Comparison of ENCODE assay signal across 8 mouse cellular contexts in the genomic region with DNA sequence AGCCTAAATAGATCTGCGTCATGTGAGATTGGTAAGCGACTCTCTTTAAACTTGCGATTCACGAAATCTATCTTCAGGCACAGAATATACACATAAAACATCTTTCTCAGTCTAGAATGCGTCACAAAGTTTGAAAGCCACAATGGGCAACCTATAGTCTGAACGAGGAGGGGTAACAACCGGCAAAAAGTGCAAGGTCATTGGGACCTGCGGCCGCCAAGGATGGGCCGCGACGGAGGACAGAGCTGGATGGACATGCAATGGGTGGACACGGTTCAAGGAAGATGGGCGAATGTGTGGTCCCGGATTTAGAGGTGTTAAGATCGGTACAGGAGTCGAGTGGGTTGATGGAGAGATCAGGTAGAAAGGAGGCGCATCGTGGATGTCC. TPM values are rescaled to one million over a fixed set of nuclear protein-coding genes. Genes with fewer than 3 reads are reported as not detected.
DNase-seq lines count a peak whose midpoint lies in the region; ATAC-seq and TF ChIP-seq lines count a peak whose summit lies in the region.

No protein-coding gene starts in this region.

- 1% methylated on average over 19 of the region's 19 CpGs for WGBS in heart, adult 2 months
- WGBS in embryonic facial prominence, embryonic 10.5 days = 2% methylated on average over 19 of the region's 19 CpGs
- WGBS in intestine, postnatal 0 days = under 1% methylated on average over 19 of the region's 19 CpGs
- WGBS in midbrain, embryonic 14.5 days = 1% methylated on average over 19 of the region's 19 CpGs

- intact Hi-C loops in heart, adult 2 months (cut with DNase I) = loop anchor here (2.0 to 5.0 kb wide), 4 partner anchors 22 to 191 kb away; a partner anchor contains a TSS
- intact Hi-C loops in heart, postnatal 14 days (cut with DNase I) = loop anchor here (2.0 to 5.0 kb wide), 3 partner anchors 20 to 71 kb away; a partner anchor contains a TSS

- no peaks in the 10 kb centered on the region for H3K79me2 ChIP-seq in heart, adult 2 months (replicated peaks; ENCODE audit: control insufficient read depth, insufficient read depth, low read length)
- H3K79me2 ChIP-seq in C2C12 (ENCODE audit: control insufficient read depth, insufficient read depth) = peaks cover 18% of the 10 kb centered on the region

- no peaks in the 10 kb centered on the region for H3K9me3 ChIP-seq in embryonic facial prominence, embryonic 10.5 days
- no peaks in the 10 kb centered on the region for H3K9me3 ChIP-seq in intestine, postnatal 0 days (ENCODE audit: control insufficient read depth)
- no peaks in the 10 kb centered on the region for H3K9me3 ChIP-seq in midbrain, embryonic 14.5 days (ENCODE audit: control insufficient read depth, low read length)

- H3K4me3 ChIP-seq in heart, adult 2 months = peak overlapping the region; percentile 86
- H3K4me3 ChIP-seq in C2C12 (ENCODE audit: insufficient read depth, poor library complexity, severe bottlenecking) = peak overlapping the region; percentile 52
- peak overlapping the region; percentile 90 for H3K4me3 ChIP-seq in embryonic facial prominence, embryonic 10.5 days
- peak overlapping the region; percentile 91 for H3K4me3 ChIP-seq in intestine, postnatal 0 days (ENCODE audit: low read depth, low read length)
- peak overlapping the region; percentile 86 for H3K4me3 ChIP-seq in midbrain, embryonic 14.5 days (replicated peaks; ENCODE audit: low read depth, low read length)

- peak overlapping the region; percentile 95 for H3K9ac ChIP-seq in heart, adult 2 months (ENCODE audit: low read depth, low read length)
- H3K9ac ChIP-seq in intestine, postnatal 0 days (ENCODE audit: low read depth, low read length) = peak overlapping the region; percentile 80
- H3K9ac ChIP-seq in midbrain, embryonic 14.5 days (replicated peaks; ENCODE audit: low read length) = peak overlapping the region; percentile 98

- peak overlapping the region; percentile 90 for H3K4me2 ChIP-seq in intestine, postnatal 0 days (replicated peaks; ENCODE audit: low read depth)
- peak overlapping the region; percentile 65 for H3K4me2 ChIP-seq in midbrain, embryonic 14.5 days (ENCODE audit: low read length)

- H3K27ac ChIP-seq in heart, adult 2 months = peak overlapping the region; percentile 98
- H3K27ac ChIP-seq in embryonic facial prominence, embryonic 10.5 days (replicated peaks) = peak overlapping the region; percentile 98
- H3K27ac ChIP-seq in intestine, postnatal 0 days (ENCODE audit: low read depth, low read length) = peak overlapping the region; percentile 68; the same call in 1 of the 2 replicates
- H3K27ac ChIP-seq in midbrain, embryonic 14.5 days (replicated peaks; ENCODE audit: low read depth, low read length) = peak overlapping the region; percentile 92

- no peak for TF ChIP-seq POLR2A in heart, adult 2 months (IDR thresholded peaks at IDR 0.05; ENCODE audit: insufficient read depth, low read depth, low read length)

- peaks cover 7% of the 10 kb centered on the region for H3K79me3 ChIP-seq in C2C12 (ENCODE audit: low read depth)

- H3K27me3 ChIP-seq in heart, adult 2 months (ENCODE audit: control insufficient read depth, insufficient read depth, low read length) = no peaks in the 10 kb centered on the region
- H3K27me3 ChIP-seq in C2C12 (ENCODE audit: control insufficient read depth, insufficient read depth, insufficient read length) = no peaks in the 10 kb centered on the region
- H3K27me3 ChIP-seq in embryonic facial prominence, embryonic 10.5 days (replicated peaks; ENCODE audit: low read depth, poor library complexity, severe bottlenecking) = no peaks in the 10 kb centered on the region
- no peaks in the 10 kb centered on the region for H3K27me3 ChIP-seq in intestine, postnatal 0 days (replicated peaks; ENCODE audit: control insufficient read depth, insufficient read depth, low read length)
- no peaks in the 10 kb centered on the region for H3K27me3 ChIP-seq in midbrain, embryonic 14.5 days (ENCODE audit: control insufficient read depth, insufficient read depth, low read length)

- no peak for TF ChIP-seq EP300 in heart, adult 2 months (IDR thresholded peaks at IDR 0.05; ENCODE audit: insufficient read depth, low read depth, low read length)

- H3ac ChIP-seq in C2C12 (ENCODE audit: control insufficient read depth, insufficient read length, low read depth) = peak overlapping the region; percentile 86

- DNase-seq in heart, adult 2 months = no peak
- no peak for DNase-seq in heart, postnatal 14 days
- no peak for DNase-seq in embryonic facial prominence, embryonic 10.5 days (ENCODE audit: low spot score)
- no peak for DNase-seq in midbrain, embryonic 14.5 days
- DNase-seq in ovary, adult 18-20 months (ENCODE audit: low spot score) = no peak
- DNase-seq in retina, postnatal 1 day = no peak

- TF ChIP-seq CTCF in heart, adult 2 months (IDR thresholded peaks at IDR 0.05) = no peak
- TF ChIP-seq CTCF in C2C12 (IDR thresholded peaks at IDR 0.05; ENCODE audit: control insufficient read depth, insufficient read depth, insufficient read length) = no peak
- no peak for TF ChIP-seq CTCF in intestine, postnatal 0 days (IDR thresholded peaks at IDR 0.05; ENCODE audit: low read depth)

- H3K4me1 ChIP-seq in heart, adult 2 months (ENCODE audit: control insufficient read depth, insufficient read depth, low read length) = peaks cover 1% of the 10 kb centered on the region; the same call in 1 of the 2 replicates
- peaks cover 24% of the 10 kb centered on the region for H3K4me1 ChIP-seq in embryonic facial prominence, embryonic 10.5 days
- H3K4me1 ChIP-seq in intestine, postnatal 0 days (replicated peaks; ENCODE audit: control insufficient read depth, insufficient read depth, low read length) = no peaks in the 10 kb centered on the region
- peaks cover 20% of the 10 kb centered on the region for H3K4me1 ChIP-seq in midbrain, embryonic 14.5 days (ENCODE audit: control insufficient read depth, insufficient read depth, low read length)

- no peaks in the 10 kb centered on the region for H3K36me3 ChIP-seq in heart, adult 2 months (ENCODE audit: control insufficient read depth, insufficient read depth, low read length)
- H3K36me3 ChIP-seq in C2C12 (ENCODE audit: control insufficient read depth, insufficient read depth) = no peaks in the 10 kb centered on the region
- H3K36me3 ChIP-seq in embryonic facial prominence, embryonic 10.5 days (replicated peaks) = peaks cover 38% of the 10 kb centered on the region
- H3K36me3 ChIP-seq in intestine, postnatal 0 days (ENCODE audit: control insufficient read depth, insufficient read depth) = no peaks in the 10 kb centered on the region
- peaks cover 14% of the 10 kb centered on the region; the same call in 1 of the 2 replicates for H3K36me3 ChIP-seq in midbrain, embryonic 14.5 days (ENCODE audit: control insufficient read depth, insufficient read depth, low read length)

- no peak for ATAC-seq in intestine, postnatal 0 days
- no peak; the same call in 1 of the 2 replicates for ATAC-seq in midbrain, embryonic 14.5 days (ENCODE audit: low FRiP score, low TSS enrichment)

TF ChIP-seq in C2C12, 6 proteins besides CTCF, POLR2A, EP300 and RAD21 (continues in another document):
- TF ChIP-seq MYOD1 (IDR thresholded peaks at IDR 0.05; ENCODE audit: control insufficient read depth, insufficient read length, low read depth) = no peak
- TF ChIP-seq MYOG (IDR thresholded peaks at IDR 0.05; ENCODE audit: control insufficient read depth, extremely low read depth, insufficient read length) = no peak
- TF ChIP-seq CEBPB (IDR thresholded peaks at IDR 0.05; ENCODE audit: low read depth) = no peak

RNA-seq across cellular contexts. Expression of a gene that starts 0.5 kb away (rescaled TPM):
- 10 to 100 TPM; 39.4 to 40.1 TPM for total RNA-seq in heart, adult 2 months (2021)
- 25.9 and 33.4 TPM in 2 replicates for polyA plus RNA-seq in heart, adult 2 months (2012; rRNA removed)
- 10 to 100 TPM; 30.2 to 30.8 TPM for total RNA-seq in heart, postnatal 14 days (2021)
- polyA plus RNA-seq in C2C12 (2012; fragmentation: generic; extraction: Trizol) = 92.5 TPM
- 168 and 178 TPM in 2 replicates for polyA plus RNA-seq in embryonic facial prominence, embryonic 10.5 days (2016; fragmentation: Nextera tagmentation; extraction: Ambion mirVana)
- polyA plus RNA-seq in intestine, postnatal 0 days (2015; fragmentation: Nextera tagmentation; extraction: Ambion mirVana) = 36.8 and 39.0 TPM in 2 replicates
- 210 and 220 TPM in 2 replicates for polyA plus RNA-seq in midbrain, embryonic 14.5 days (2014; fragmentation: Nextera tagmentation; extraction: Ambion mirVana)

RNA-seq across cellular contexts. Expression of a gene that starts 15.0 kb away (rescaled TPM):
- under 1 TPM; 0.27 to 0.50 TPM for total RNA-seq in heart, adult 2 months (2021)
- 1.3 and 1.5 TPM in 2 replicates for polyA plus RNA-seq in heart, adult 2 months (2012; rRNA removed)
- total RNA-seq in heart, postnatal 14 days (2021) = 1 to 10 TPM; 1.6 TPM
- 0.27 TPM for polyA plus RNA-seq in C2C12 (2012; fragmentation: generic; extraction: Trizol)
- 35.4 and 41.3 TPM in 2 replicates for polyA plus RNA-seq in embryonic facial prominence, embryonic 10.5 days (2016; fragmentation: Nextera tagmentation; extraction: Ambion mirVana)
- 17.6 and 19.1 TPM in 2 replicates for polyA plus RNA-seq in intestine, postnatal 0 days (2015; fragmentation: Nextera tagmentation; extraction: Ambion mirVana)
- 70.7 and 95.4 TPM in 2 replicates for polyA plus RNA-seq in midbrain, embryonic 14.5 days (2014; fragmentation: Nextera tagmentation; extraction: Ambion mirVana)

RNA-seq across cellular contexts. Expression of a gene that starts 19.4 kb away (rescaled TPM):
- total RNA-seq in heart, adult 2 months (2021) = 100 to 1,000 TPM; 157 to 161 TPM
- polyA plus RNA-seq in heart, adult 2 months (2012; rRNA removed) = 318 and 320 TPM in 2 replicates
- total RNA-seq in heart, postnatal 14 days (2021) = 100 to 1,000 TPM; 192 to 227 TPM
- 63.8 TPM for polyA plus RNA-seq in C2C12 (2012; fragmentation: generic; extraction: Trizol)
- 511 and 516 TPM in 2 replicates for polyA plus RNA-seq in embryonic facial prominence, embryonic 10.5 days (2016; fragmentation: Nextera tagmentation; extraction: Ambion mirVana)
- 185 and 230 TPM in 2 replicates for polyA plus RNA-seq in intestine, postnatal 0 days (2015; fragmentation: Nextera tagmentation; extraction: Ambion mirVana)
- polyA plus RNA-seq in midbrain, embryonic 14.5 days (2014; fragmentation: Nextera tagmentation; extraction: Ambion mirVana) = 498 and 502 TPM in 2 replicates

RNA-seq across cellular contexts. Expression of a gene that starts 25.3 kb away (rescaled TPM):
- not detected for total RNA-seq in heart, adult 2 months (2021)
- polyA plus RNA-seq in heart, adult 2 months (2012; rRNA removed) = 0.06 and 0.27 TPM in 2 replicates
- total RNA-seq in heart, postnatal 14 days (2021) = not detected
- polyA plus RNA-seq in C2C12 (2012; fragmentation: generic; extraction: Trizol) = 0.05 TPM
- polyA plus RNA-seq in embryonic facial prominence, embryonic 10.5 days (2016; fragmentation: Nextera tagmentation; extraction: Ambion mirVana) = 8.3 and 9.6 TPM in 2 replicates
- 2.7 and 2.8 TPM in 2 replicates for polyA plus RNA-seq in intestine, postnatal 0 days (2015; fragmentation: Nextera tagmentation; extraction: Ambion mirVana)
- polyA plus RNA-seq in midbrain, embryonic 14.5 days (2014; fragmentation: Nextera tagmentation; extraction: Ambion mirVana) = 0.71 and 0.80 TPM in 2 replicates

RNA-seq across cellular contexts. Expression of a gene that starts 30.2 kb away (rescaled TPM):
- 10 to 100 TPM; 25.5 to 27.2 TPM for total RNA-seq in heart, adult 2 months (2021)
- polyA plus RNA-seq in heart, adult 2 months (2012; rRNA removed) = 30.7 and 33.2 TPM in 2 replicates
- total RNA-seq in heart, postnatal 14 days (2021) = 10 to 100 TPM; 21.8 to 23.4 TPM
- polyA plus RNA-seq in C2C12 (2012; fragmentation: generic; extraction: Trizol) = 12.5 TPM
- polyA plus RNA-seq in embryonic facial prominence, embryonic 10.5 days (2016; fragmentation: Nextera tagmentation; extraction: Ambion mirVana) = 12.6 and 14.1 TPM in 2 replicates
- polyA plus RNA-seq in intestine, postnatal 0 days (2015; fragmentation: Nextera tagmentation; extraction: Ambion mirVana) = 15.0 and 15.9 TPM in 2 replicates
- polyA plus RNA-seq in midbrain, embryonic 14.5 days (2014; fragmentation: Nextera tagmentation; extraction: Ambion mirVana) = 56.6 and 69.2 TPM in 2 replicates
